Mouse (Mus musculus): ENCODE data around the gene 8030474K03Rik.
"Not testable (repeated sequence)": the region's sequence is repeated elsewhere in the genome, so short reads cannot be mapped to it uniquely, and the experiment has no call there.

8030474K03Rik gene

GRCm38 (mm10) chrX:101794342-101794741, at the start of gene 8030474K03Rik, which contains the start of gene Gm4779:
8030474K03Rik (plus strand) TSS chrX:101794656.
Gm4779 (minus strand) TSS chrX:101794423.
- in situ Hi-C loops (cut with MboI, MseI) = no loop called here

- in situ Hi-C loops (cut with MboI, MseI) = no loop called here
Observed at GRCm38 (mm10) chrX:101750144-101750543, 44.3 kb upstream of the 8030474K03Rik start.

- in situ Hi-C loops (cut with MboI, MseI) = no loop called here
Observed at GRCm38 (mm10) chrX:101754478-101754877, 40.0 kb upstream of the 8030474K03Rik start.

- in situ Hi-C loops (cut with MboI, MseI) = no loop called here
Observed at GRCm38 (mm10) chrX:101764621-101765020, 29.8 kb upstream of the 8030474K03Rik start.

GRCm38 (mm10) chrX:101765111-101765510, 29.3 kb upstream of the 8030474K03Rik start:
- in situ Hi-C loops (cut with MboI, MseI) = no loop called here

GRCm38 (mm10) chrX:101767280-101767679, 27.2 kb upstream of the 8030474K03Rik start:
- in situ Hi-C loops (cut with MboI, MseI) = no loop called here

GRCm38 (mm10) chrX:101769478-101769877, 25.0 kb upstream of the 8030474K03Rik start:
- in situ Hi-C loops (cut with MboI, MseI) = no loop called here

GRCm38 (mm10) chrX:101770307-101770706, 24.1 kb upstream of the 8030474K03Rik start:
- in situ Hi-C loops (cut with MboI, MseI) = loop anchor here (5.0 kb wide), 1 partner anchor 83 kb away; no protein-coding TSS in a partner anchor

- in situ Hi-C loops (cut with MboI, MseI) = loop anchor here (5.0 kb wide), 1 partner anchor 85 kb away; no protein-coding TSS in a partner anchor
Observed at GRCm38 (mm10) chrX:101772035-101772434, 22.4 kb upstream of the 8030474K03Rik start.

- in situ Hi-C loops (cut with MboI, MseI) = no loop called here
Observed at GRCm38 (mm10) chrX:101791551-101791950, 2.9 kb upstream of the 8030474K03Rik start.

- in situ Hi-C loops (cut with MboI, MseI) = no loop called here
Observed at GRCm38 (mm10) chrX:101805512-101805911, 11.1 kb downstream of the 8030474K03Rik start.

- in situ Hi-C loops (cut with MboI, MseI) = loop anchor here (5.0 kb wide), 1 partner anchor 101 kb away; no protein-coding TSS in a partner anchor
Observed at GRCm38 (mm10) chrX:101811750-101812149, 17.3 kb downstream of the 8030474K03Rik start.

- in situ Hi-C loops (cut with MboI, MseI) = no loop called here
Observed at GRCm38 (mm10) chrX:101819163-101819562, 24.7 kb downstream of the 8030474K03Rik start.

GRCm38 (mm10) chrX:101819980-101820379, 25.5 kb downstream of the 8030474K03Rik start:
- in situ Hi-C loops (cut with MboI, MseI) = not testable (repeated sequence)

- in situ Hi-C loops (cut with MboI, MseI) = no loop called here
Observed at GRCm38 (mm10) chrX:101847191-101847795, 52.8 kb downstream of the 8030474K03Rik start.

All from T-helper 2 cell (primary cell).